Mouse (Mus musculus) kidney, adult 9 months (tissue): ENCODE results near the gene Chchd4.

ENCODE experiments used
- DNase-seq: peaks from one replicate; pipeline ENCODE4 v3.0.0; 2022

The Chchd4 gene

GRCm38 (mm10) chr6:91472868-91473804 lies at the start of gene Chchd4, which contains the start of gene Tmem43:
TSS of gene Chchd4 (minus strand) at chr6:91473546.
TSS of gene Tmem43 (plus strand) at chr6:91473703.
- peak; percentile 99 for DNase-seq

- DNase-seq: no peak
These were observed 49.5 kb upstream of the Chchd4 start for GRCm38 (mm10) chr6:91522816-91523215.

GRCm38 (mm10) chr6:91518454-91519020 lies 45.2 kb upstream of the Chchd4 start:
- DNase-seq: no peak

GRCm38 (mm10) chr6:91515545-91516449 lies 42.5 kb upstream of the Chchd4 start, which contains the start of the genes Xpc and Lsm3:
TSS of gene Xpc (minus strand) at chr6:91515888.
TSS of gene Lsm3 (plus strand) at chr6:91515928.
- peak; percentile 99 for DNase-seq

GRCm38 (mm10) chr6:91514737-91515362 lies 41.5 kb upstream of the Chchd4 start:
- DNase-seq: peak; percentile 32

GRCm38 (mm10) chr6:91514135-91514534 lies 40.8 kb upstream of the Chchd4 start:
- no peak for DNase-seq

- DNase-seq: no peak
These were observed 36.9 kb upstream of the Chchd4 start for GRCm38 (mm10) chr6:91510211-91510610.

- DNase-seq: peak; percentile 72
These were observed 36.0 kb upstream of the Chchd4 start for GRCm38 (mm10) chr6:91509326-91509725.

- DNase-seq: no peak
These were observed 34.7 kb upstream of the Chchd4 start for GRCm38 (mm10) chr6:91508041-91508440.

GRCm38 (mm10) chr6:91506036-91506435 lies 32.7 kb upstream of the Chchd4 start:
- no peak for DNase-seq

- no peak for DNase-seq
These were observed 30.0 kb upstream of the Chchd4 start for GRCm38 (mm10) chr6:91503302-91503701.

GRCm38 (mm10) chr6:91494526-91494925 lies 21.2 kb upstream of the Chchd4 start:
- peak; percentile 53 for DNase-seq

GRCm38 (mm10) chr6:91493053-91493452 lies 19.7 kb upstream of the Chchd4 start:
- no peak for DNase-seq

GRCm38 (mm10) chr6:91491004-91491403 lies 17.7 kb upstream of the Chchd4 start:
- no peak for DNase-seq

- no peak for DNase-seq
These were observed 16.5 kb upstream of the Chchd4 start for GRCm38 (mm10) chr6:91489872-91490271.

- DNase-seq: peak; percentile 51
These were observed 15.3 kb upstream of the Chchd4 start for GRCm38 (mm10) chr6:91488496-91489212.

- DNase-seq: no peak
These were observed 13.5 kb upstream of the Chchd4 start for GRCm38 (mm10) chr6:91486736-91487453.

GRCm38 (mm10) chr6:91483371-91483770 lies 10.0 kb upstream of the Chchd4 start:
- DNase-seq: no peak

GRCm38 (mm10) chr6:91476541-91476940 lies 3.2 kb upstream of the Chchd4 start:
- DNase-seq: no peak

- DNase-seq: peak; percentile 22
These were observed 1.3 kb upstream of the Chchd4 start for GRCm38 (mm10) chr6:91474441-91475190.
